Mouse (Mus musculus) stomach, embryonic 14.5 days (tissue): ENCODE measurements around the gene Gcn1l1. TPM values are rescaled to one million over a fixed set of nuclear protein-coding genes. Genes with fewer than 3 reads are reported as not detected.

Source experiments
- ATAC-seq: fragments of 200-750 bp; cut with Nextera tagmentation; 2 replicates; pipeline ENCODE4 v1.8.0; 2017; ENCODE audit warnings: low read depth, moderate TSS enrichment; ENCODE audit not compliant: insufficient number of reproducible peaks, insufficient read depth, low FRiP score
- H3K27ac ChIP-seq: fragments of 300-500 bp; sonication (generic); 2 replicates; pipeline ENCODE4 v1.5.1; 2014; ENCODE audit warnings: mild to moderate bottlenecking, low read length, moderate library complexity, mixed read lengths
- H3K27me3 ChIP-seq: fragments of 300-500 bp; sonication (generic); 2 replicates; pipeline ENCODE4 v1.6.1; 2014; ENCODE audit warnings: low read length, control low read depth, mixed read lengths; ENCODE audit not compliant: control insufficient read depth, insufficient read depth
- H3K36me3 ChIP-seq: fragments of 300-500 bp; sonication (generic); 2 replicates; pipeline ENCODE4 v1.6.1; 2014; ENCODE audit warnings: mild to moderate bottlenecking, control low read depth, low read length, moderate library complexity, mixed read lengths; ENCODE audit not compliant: control insufficient read depth, insufficient read depth
- H3K4me1 ChIP-seq: fragments of 300-500 bp; sonication (generic); 2 replicates; pipeline ENCODE4 v1.6.1; 2014; ENCODE audit warnings: low read length, control low read depth, mixed read lengths; ENCODE audit not compliant: control insufficient read depth, insufficient read depth
- H3K4me2 ChIP-seq: fragments of 300-500 bp; sonication (generic); replicated peaks from 2 replicates; pipeline ENCODE4 v1.6.1; 2014; ENCODE audit warnings: low read depth, low read length, control low read depth
- H3K4me3 ChIP-seq: fragments of 300-500 bp; sonication (generic); 2 replicates; pipeline ENCODE4 v1.5.1; 2014; ENCODE audit warnings: low read depth, low read length, control low read depth
- H3K9ac ChIP-seq: fragments of 300-500 bp; sonication (generic); replicated peaks from 2 replicates; pipeline ENCODE4 v1.6.1; 2014; ENCODE audit warnings: low read depth, mild to moderate bottlenecking, control low read depth, low read length, moderate library complexity, mixed read lengths
- H3K9me3 ChIP-seq: fragments of 300-500 bp; sonication (generic); 2 replicates; pipeline ENCODE4 v1.6.1; 2016; ENCODE audit warnings: low read depth, low read length, control low read depth; ENCODE audit not compliant: control insufficient read depth
- WGBS: fragments of 180-500 bp; shearing (Covaris S2); extraction: QIAGEN DNeasy Blood & Tissue Kit; methylation state at CpG from one replicate; pipeline ENCODE4 v1.1.7; 2014; 5-methylcytosine and 5-hydroxymethylcytosine counted together
- polyA plus RNA-seq: library from polyadenylated mRNA; unstranded; fragments of >200 nt; fragmentation: Nextera tagmentation; extraction: Ambion mirVana; gene quantifications from 2 replicates; pipeline ENCODE4 v1.2.1, GENCODE M21; 2014

Gene Gcn1l1
- polyA plus RNA-seq, 1 experiment from 2014 or later = 42.3 TPM

- H3K4me2 ChIP-seq = no peak overlapping the region
- H3K9me3 ChIP-seq = no peaks in the 10 kb centered on the region
- no peaks in the 10 kb centered on the region for H3K4me1 ChIP-seq
- 76% methylated on average over 11 of the region's 11 CpGs for WGBS
- H3K36me3 ChIP-seq = peaks cover 35% of the 10 kb centered on the region
- H3K9ac ChIP-seq = no peak overlapping the region
- H3K27ac ChIP-seq = no peak overlapping the region
- no peak for ATAC-seq
- no peaks in the 10 kb centered on the region for H3K27me3 ChIP-seq
- H3K4me3 ChIP-seq = no peak overlapping the region
These were observed 14.5 kb upstream of the Gcn1l1 start for GRCm38 (mm10) chr5:115550482-115551005.

- no peaks in the 10 kb centered on the region for H3K27me3 ChIP-seq
- no peak overlapping the region for H3K9ac ChIP-seq
- 81% methylated on average over 12 of the region's 12 CpGs for WGBS
- H3K4me1 ChIP-seq = no peaks in the 10 kb centered on the region
- no peak overlapping the region for H3K4me3 ChIP-seq
- ATAC-seq = no peak
- no peak overlapping the region for H3K27ac ChIP-seq
- H3K36me3 ChIP-seq = peaks cover 31% of the 10 kb centered on the region
- no peak overlapping the region for H3K4me2 ChIP-seq
- H3K9me3 ChIP-seq = no peaks in the 10 kb centered on the region
These were observed 13.7 kb upstream of the Gcn1l1 start for GRCm38 (mm10) chr5:115551386-115551785.

- 86% methylated on average over 13 of the region's 13 CpGs for WGBS
- no peak overlapping the region for H3K27ac ChIP-seq
- peaks cover 31% of the 10 kb centered on the region for H3K36me3 ChIP-seq
- no peak overlapping the region for H3K4me3 ChIP-seq
- H3K4me2 ChIP-seq = no peak overlapping the region
- ATAC-seq = no peak
- H3K27me3 ChIP-seq = no peaks in the 10 kb centered on the region
- no peaks in the 10 kb centered on the region for H3K4me1 ChIP-seq
- H3K9ac ChIP-seq = no peak overlapping the region
- H3K9me3 ChIP-seq = no peaks in the 10 kb centered on the region
These were observed 13.3 kb upstream of the Gcn1l1 start for GRCm38 (mm10) chr5:115551799-115552198.

GRCm38 (mm10) chr5:115553801-115554420 lies 11.1 kb upstream of the Gcn1l1 start:
- H3K27ac ChIP-seq = no peak overlapping the region
- H3K9me3 ChIP-seq = no peaks in the 10 kb centered on the region
- H3K27me3 ChIP-seq = no peaks in the 10 kb centered on the region
- H3K4me3 ChIP-seq = no peak overlapping the region
- peaks cover 26% of the 10 kb centered on the region for H3K36me3 ChIP-seq
- 91% methylated on average over 33 of the region's 33 CpGs for WGBS
- no peak overlapping the region for H3K4me2 ChIP-seq
- H3K4me1 ChIP-seq = no peaks in the 10 kb centered on the region
- no peak for ATAC-seq
- no peak overlapping the region for H3K9ac ChIP-seq

- Histone ChIP-seq H3K9me3 (no peaks in the 10 kb centered on the region), H3K4me1 (no peaks in the 10 kb centered on the region), H3K27ac (no peak overlapping the region), H3K9ac (0 out of 2 replicates have a peak overlapping the region, but pooled peaks have one; percentile 6), H3K4me2 (no peak overlapping the region), H3K27me3 (no peaks in the 10 kb centered on the region), H3K4me3 (no peak overlapping the region), H3K36me3 (peaks cover 24% of the 10 kb centered on the region)
- ATAC-seq = no peak
- 85% methylated on average over 18 of the region's 18 CpGs for WGBS
These were observed 10.3 kb upstream of the Gcn1l1 start for GRCm38 (mm10) chr5:115554536-115555291.

- Histone ChIP-seq H3K4me2 (no peak overlapping the region), H3K9ac (no peak overlapping the region), H3K4me1 (peaks cover 9% of the 10 kb centered on the region; the same call in 1 of the 2 replicates), H3K36me3 (peaks cover 29% of the 10 kb centered on the region), H3K9me3 (no peaks in the 10 kb centered on the region), H3K27me3 (no peaks in the 10 kb centered on the region), H3K27ac (peak overlapping the region; percentile 21; the same call in 1 of the 2 replicates), H3K4me3 (no peak overlapping the region)
- ATAC-seq = no peak
- WGBS = 13% methylated on average over 8 of the region's 8 CpGs
These were observed 8.8 kb upstream of the Gcn1l1 start for GRCm38 (mm10) chr5:115556217-115556616.

GRCm38 (mm10) chr5:115558182-115558794 lies 6.8 kb upstream of the Gcn1l1 start:
- ATAC-seq = no peak
- no peaks in the 10 kb centered on the region for H3K27me3 ChIP-seq
- 92% methylated on average over 14 of the region's 14 CpGs for WGBS
- H3K4me1 ChIP-seq = peaks cover 9% of the 10 kb centered on the region; the same call in 1 of the 2 replicates
- H3K27ac ChIP-seq = no peak overlapping the region
- no peak overlapping the region for H3K9ac ChIP-seq
- no peak overlapping the region for H3K4me2 ChIP-seq
- peaks cover 37% of the 10 kb centered on the region for H3K36me3 ChIP-seq
- H3K9me3 ChIP-seq = no peaks in the 10 kb centered on the region
- no peak overlapping the region for H3K4me3 ChIP-seq

GRCm38 (mm10) chr5:115559237-115560101 lies 5.6 kb upstream of the Gcn1l1 start, which contains the start of gene Rplp0:
Rplp0 (plus strand) TSS chr5:115559467.
- peak within 1 kb of the TSS; percentile 88 for H3K4me2 ChIP-seq
- peak; percentile 99 for ATAC-seq
- H3K27me3 ChIP-seq = no peaks in the 10 kb centered on the region
- H3K36me3 ChIP-seq = peaks cover 37% of the 10 kb centered on the region
- peaks cover 9% of the 10 kb centered on the region; the same call in 1 of the 2 replicates for H3K4me1 ChIP-seq
- peak within 1 kb of the TSS; percentile 90 for H3K4me3 ChIP-seq
- H3K9ac ChIP-seq = peak within 1 kb of the TSS; percentile 97
- H3K9me3 ChIP-seq = no peaks in the 10 kb centered on the region
- under 1% methylated on average over 78 of the region's 78 CpGs for WGBS
- peak within 1 kb of the TSS; percentile 84 for H3K27ac ChIP-seq
